Mouse (Mus musculus): ENCODE measurements at regions not wholly inside any gene's neighbourhood (a gene's known extent, or its start where the extent isn't known, plus 50 kb on each side); places are given as distances from the start of the nearest gene placed in this dataset.

- DNase-seq (ENCODE audit: low spot score in 2 of 2), result no peak
Measured at GRCm38 (mm10) chr13:55893154-55894018, 57.4 kb upstream of the Pitx1 start.

DNA sequence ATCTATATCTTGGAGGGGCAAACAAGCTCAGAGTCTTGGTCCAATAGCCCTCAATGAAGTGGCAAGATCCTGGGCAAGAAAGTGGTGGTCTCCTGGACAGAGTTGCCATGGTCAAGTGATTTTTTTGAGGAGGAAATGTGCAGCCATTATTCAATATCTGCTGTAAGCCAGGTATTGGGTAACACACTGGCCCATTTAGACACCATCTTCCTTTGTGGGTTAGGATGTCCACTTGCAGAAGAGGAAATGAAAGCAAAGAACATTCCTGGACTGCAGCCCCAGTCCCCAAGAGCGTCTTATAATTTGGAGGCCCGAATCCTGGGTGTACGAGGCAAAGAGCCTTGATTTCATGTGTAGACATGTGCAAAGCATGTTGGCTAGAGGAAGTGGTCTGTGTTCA lies 56.3 kb upstream of the Pitx1 start:
- DNase-seq (ENCODE audit: low spot score in 2 of 2), result no peak

- no peak for DNase-seq (ENCODE audit: low spot score in 2 of 2)
Measured at GRCm38 (mm10) chr13:55887099-55887736, 51.2 kb upstream of the Pitx1 start.
